Mouse (Mus musculus): ENCODE data around the gene BC030500.

The BC030500 gene

DNA sequence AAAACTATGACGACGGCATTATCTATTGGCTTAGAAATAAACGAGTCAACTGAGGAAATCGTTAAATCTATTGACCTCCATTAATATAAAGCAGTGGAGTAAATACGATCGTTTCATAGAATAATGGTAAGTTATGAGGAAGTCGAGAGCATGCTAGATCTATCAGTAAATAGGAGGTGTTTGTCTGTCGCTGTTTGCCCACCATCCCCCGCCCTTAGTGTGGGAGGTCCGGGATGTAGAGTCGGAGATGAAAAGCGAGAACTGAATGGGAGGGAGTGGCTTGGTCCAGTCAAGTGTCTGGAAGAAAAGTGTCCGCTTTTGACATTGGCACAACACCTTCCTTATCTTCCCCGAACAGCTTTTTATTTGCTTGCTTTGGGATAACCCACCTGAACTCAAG is at the start of gene BC030500:
Gene BC030500, plus strand, starts transcription at position 79 of the 400 bp plus-strand sequence.
- DNase-seq (ENCODE audit: low read depth): no peak

DNA sequence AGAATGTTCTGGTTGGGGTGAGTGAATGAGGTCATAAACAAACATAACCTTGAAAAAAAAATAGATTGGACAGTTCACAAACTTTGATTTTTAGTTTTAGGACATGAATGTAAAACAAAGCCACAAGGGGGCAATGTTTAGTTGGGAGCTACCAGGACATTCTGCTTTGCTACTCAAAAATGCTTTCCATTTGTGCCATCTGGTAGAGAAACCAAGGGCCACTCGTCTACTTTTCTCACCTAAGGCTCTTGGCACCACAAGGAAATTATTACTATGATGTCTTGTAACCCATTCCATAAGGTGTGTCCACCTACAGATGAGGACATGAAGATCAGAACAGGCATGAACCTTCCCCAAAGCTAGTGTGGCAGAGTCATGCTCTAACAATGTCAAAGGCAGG is 25.1 kb upstream of the BC030500 start:
- no peak for DNase-seq (ENCODE audit: low read depth)

DNA sequence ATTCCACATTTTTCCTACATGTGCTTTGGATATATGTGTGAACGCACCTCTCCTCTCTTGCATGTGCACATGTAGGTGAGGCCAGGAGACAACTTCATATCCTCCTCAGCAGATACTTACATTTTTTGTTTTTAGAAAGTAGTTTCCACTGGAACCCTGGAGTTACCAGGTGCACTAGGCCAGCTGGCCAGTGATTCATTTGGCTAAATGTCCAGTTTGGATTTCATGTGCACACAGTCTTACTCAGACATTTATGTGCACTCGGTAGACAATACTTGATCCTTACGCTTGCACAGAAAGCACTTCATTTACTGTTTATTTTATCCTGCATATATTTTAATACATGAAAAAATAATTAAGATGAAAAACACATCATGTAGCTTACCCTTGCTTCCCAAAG is 21.0 kb upstream of the BC030500 start:
- no peak for DNase-seq (ENCODE audit: low read depth)

DNA sequence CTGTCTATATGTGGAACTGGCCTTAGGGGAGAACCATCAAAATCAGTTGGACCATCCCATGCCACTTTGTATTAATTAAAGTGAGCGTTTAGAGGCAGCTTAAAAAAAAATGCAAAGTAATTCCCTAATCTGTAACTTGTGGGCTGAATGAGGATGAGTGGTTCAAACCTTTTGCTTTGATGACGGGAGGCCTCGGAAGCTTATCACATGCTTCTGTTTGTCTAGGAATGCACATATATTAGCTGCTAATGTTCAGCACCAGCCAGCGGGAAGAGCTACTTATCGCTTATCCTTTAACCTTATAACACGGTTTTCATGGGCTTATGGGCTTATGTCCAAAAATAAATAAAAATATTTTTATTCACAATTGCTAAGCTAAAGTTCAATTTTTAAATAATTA is 15.6 kb upstream of the BC030500 start:
- DNase-seq (ENCODE audit: low read depth): no peak

DNA sequence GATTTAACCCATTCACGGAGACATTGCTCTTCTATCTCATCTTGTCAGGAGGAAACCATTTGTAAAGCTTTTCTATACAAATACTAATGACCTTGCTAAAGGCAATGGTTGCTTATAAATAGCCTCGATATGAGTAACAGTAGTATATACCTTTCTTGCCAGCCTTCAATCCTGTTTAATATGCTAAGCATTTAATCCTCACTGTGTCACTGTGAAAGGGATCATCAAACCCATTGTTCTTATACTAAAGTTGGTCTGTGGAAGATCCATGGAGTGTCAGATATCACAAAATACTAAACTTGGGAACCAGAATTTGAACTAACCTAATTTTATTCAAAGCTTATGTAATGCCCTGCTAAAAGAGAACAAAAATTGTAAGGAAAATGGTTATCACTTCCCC is 7.1 kb upstream of the BC030500 start:
- no peak for DNase-seq (ENCODE audit: low read depth)

DNA sequence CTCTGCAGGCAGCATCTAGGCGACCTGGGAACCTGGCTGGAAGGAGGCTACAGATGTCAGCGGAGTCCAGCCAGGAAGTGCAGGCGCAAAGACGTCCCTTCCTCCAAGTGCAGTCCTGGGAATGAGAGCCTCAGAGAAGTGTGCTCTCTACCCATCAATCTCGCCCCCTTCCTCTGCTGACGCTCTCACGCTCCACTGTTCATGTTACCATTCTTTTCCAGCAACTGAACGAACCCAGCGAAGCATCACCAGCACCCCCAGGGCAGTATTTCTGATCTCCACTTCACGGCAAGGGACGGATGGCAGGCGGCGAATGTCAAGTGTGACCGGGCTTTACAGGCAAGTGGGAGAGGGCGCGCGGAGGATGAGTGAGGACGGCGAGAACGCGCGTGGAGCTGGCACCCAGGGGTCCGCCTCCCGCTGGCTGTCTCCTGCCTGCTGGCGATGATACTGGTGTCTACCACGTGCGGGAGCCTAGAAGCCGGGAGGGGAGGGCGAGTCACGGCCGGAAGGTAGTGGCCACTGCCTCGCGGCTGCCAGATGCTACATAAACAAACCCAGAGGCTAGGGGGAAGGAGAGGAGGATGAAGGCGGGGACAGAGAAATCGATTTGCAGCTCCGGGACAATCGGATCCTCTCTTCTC is 763 bp downstream of the BC030500 start, which contains the start of gene Galntl6:
Gene Galntl6, minus strand, starts transcription at position 445 of the 644 bp plus-strand sequence.
- no peak for DNase-seq (ENCODE audit: low read depth)

DNA sequence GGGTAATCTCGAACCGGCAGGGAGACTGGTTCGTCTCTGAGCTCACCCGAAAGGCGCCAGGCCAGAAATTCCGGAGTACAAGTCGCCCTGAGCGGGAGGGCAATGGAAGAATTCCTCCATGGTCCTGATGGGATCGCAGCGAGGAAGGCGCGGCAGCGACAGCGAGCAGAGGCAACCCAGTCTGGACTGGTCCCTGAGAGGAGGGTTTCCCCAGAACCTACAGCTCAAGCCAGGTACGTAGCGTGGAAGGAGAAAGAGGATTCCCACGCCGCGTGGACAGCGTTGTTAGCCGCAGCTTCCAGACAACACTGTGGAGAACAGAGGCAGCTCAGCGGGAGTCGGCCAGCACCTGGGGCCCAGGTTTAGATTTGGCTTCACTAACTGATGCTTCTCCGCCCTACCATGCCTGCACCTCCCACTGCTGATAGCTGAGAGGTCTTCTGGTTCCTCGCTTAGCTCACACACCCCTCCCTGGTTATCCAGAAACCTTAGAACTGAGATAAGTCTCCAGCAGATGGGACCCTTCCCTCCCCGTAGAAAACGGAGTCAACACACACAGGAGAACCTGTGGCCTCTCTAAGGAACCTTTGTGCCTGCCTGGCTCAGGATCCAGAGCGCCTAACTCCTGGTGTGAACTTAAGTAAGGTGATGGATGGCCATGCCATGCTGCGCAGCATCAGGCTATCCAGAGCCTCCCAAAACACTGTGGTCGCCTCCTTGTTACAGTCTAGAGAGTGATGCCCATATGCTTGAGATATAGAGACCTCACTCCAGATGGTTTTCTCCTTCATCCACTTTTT is 1.5 kb downstream of the BC030500 start:
- DNase-seq (ENCODE audit: low read depth): no peak

DNA sequence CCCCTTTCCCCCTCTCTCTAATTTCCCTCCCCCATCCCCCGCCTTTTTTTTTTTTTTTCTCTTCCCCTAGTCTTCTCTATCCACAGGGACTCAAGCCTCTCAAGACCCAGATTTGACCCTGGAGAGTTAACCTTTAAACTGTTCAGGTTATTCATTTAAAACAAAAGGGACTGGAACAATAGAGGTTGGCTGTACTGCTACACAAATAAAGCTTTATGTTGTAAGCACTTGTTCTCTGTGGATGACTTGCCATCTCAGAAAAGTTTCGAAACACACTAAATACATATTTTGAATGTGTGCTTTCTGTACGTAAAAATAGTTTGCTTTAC is 2.0 kb downstream of the BC030500 start:
- DNase-seq (ENCODE audit: low read depth): no peak

DNA sequence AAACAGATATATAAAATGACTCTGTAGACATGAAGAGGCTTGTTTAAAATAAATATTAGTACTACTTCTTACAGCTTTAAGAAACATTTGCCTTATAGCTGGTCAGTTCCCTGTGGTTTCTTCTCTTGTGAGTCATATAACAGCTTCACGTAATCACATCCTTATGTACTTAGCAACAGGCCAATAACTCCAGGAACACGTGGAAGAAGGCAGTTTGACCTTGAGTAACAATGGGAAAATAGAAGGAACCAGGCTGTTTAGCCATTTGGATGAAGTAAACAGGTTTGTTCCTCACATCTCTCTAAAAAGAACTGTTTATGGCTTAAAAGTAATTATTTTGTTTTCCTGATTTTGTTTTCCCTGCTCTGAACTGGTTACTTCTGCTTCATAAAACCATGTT is 3.6 kb downstream of the BC030500 start:
- DNase-seq (ENCODE audit: low read depth): no peak

DNA sequence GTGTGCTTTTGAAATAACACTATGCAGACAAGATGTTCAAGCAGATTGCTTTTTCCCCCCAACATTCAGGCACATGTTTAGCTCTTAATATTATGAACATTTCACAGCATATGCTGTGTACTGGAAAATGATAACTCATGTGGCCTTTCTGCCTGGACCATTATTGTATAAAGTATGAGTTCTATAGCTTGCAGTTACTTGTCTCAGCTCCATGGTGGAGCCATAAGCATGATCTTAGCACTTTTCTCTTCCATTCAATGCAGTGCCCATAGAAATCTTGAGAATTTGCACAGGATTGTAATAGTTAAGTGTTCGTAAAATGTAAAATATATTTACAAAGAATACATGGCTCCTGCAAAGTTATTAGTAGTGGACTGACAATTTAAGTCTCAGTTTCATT is 19.5 kb downstream of the BC030500 start:
- no peak for DNase-seq (ENCODE audit: low read depth)

DNA sequence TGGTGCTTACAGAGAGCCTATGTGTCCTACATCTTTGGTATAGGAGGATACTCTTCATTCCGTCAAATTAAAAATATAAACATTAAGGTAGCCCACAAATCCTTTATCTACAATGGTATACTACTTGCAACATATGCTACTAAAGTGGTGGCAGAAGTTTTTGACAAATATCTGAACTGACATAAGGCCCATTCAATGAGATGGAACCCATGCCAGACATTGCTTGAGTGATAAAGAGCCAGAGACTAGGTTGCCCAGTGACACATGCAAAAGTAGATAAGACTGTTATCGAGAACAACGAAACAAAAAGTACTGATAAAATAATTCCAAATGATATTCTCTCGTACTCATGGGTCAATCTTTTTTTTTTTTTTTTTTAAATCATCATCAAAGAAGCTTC is 32.2 kb downstream of the BC030500 start:
- DNase-seq (ENCODE audit: low read depth): no peak

DNA sequence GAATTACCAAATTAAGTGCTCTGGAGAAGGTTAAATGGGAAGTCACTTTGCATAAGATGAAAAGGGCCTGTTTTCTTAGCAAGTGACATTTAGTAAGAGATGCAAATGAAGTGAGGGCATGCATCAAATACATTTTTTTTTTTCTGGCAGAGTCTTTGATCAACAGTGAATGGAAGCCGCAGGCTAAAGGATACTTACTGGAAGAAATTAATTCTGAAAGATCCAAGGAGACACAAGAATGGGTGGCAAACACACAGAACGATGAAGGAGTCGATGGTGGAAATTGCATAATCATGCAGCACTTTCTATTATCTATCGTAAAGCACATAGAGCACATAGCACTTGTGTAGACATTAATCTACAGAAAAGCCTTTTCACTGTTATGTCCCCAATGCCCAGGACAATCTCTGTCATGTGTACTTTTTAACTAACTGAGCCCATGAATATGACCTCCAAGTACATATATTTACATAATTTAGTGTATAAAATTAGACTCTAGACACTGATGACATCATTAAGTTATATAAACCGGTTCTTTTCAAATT is 45.7 kb downstream of the BC030500 start:
- DNase-seq (ENCODE audit: low read depth): no peak
